Mouse (Mus musculus): Measurements from ENCODE around the gene Mkrn1. TPM values are rescaled to one million over a fixed set of nuclear protein-coding genes. Genes with fewer than 3 reads are reported as not detected.

The Mkrn1 gene
- total and polyA plus RNA-seq, 2 experiments from 2014 or later = 57.5 to 61.1 TPM

- H3K36me3 ChIP-seq (replicated peaks; ENCODE audit: control insufficient read depth, insufficient read depth, low read length) = no peaks in the 10 kb centered on the region
- no peak overlapping the region for H3K4me2 ChIP-seq (ENCODE audit: low read depth, low read length)
- 71% methylated on average over 11 of the region's 11 CpGs for WGBS
- H3K27me3 ChIP-seq (ENCODE audit: control insufficient read depth, insufficient read depth, low read length) = no peaks in the 10 kb centered on the region
- no peak overlapping the region for H3K27ac ChIP-seq (ENCODE audit: low read depth)
- TF ChIP-seq CTCF (IDR thresholded peaks at IDR 0.05; ENCODE audit: low read depth) (no peak), EP300 (IDR thresholded peaks at IDR 0.05; ENCODE audit: low read depth) (no peak)
- no peak for ATAC-seq (ENCODE audit: insufficient read depth, low read depth)
- no peaks in the 10 kb centered on the region for H3K9me3 ChIP-seq (replicated peaks; ENCODE audit: control insufficient read depth, low read length)
- no peaks in the 10 kb centered on the region for H3K4me1 ChIP-seq (ENCODE audit: control insufficient read depth, insufficient read depth)
- no peak overlapping the region for H3K9ac ChIP-seq (replicated peaks; ENCODE audit: low read depth, low read length)
- H3K4me3 ChIP-seq (ENCODE audit: low read depth, low read length) = no peak overlapping the region
- DNase-seq (ENCODE audit: low spot score) = no peak
Observed at GRCm38 (mm10) chr6:39430722-39431121, 10.5 kb upstream of the Mkrn1 start.

GRCm38 (mm10) chr6:39429007-39429788 lies 8.9 kb upstream of the Mkrn1 start:
- no peak overlapping the region for H3K4me3 ChIP-seq (ENCODE audit: low read depth, low read length)
- TF ChIP-seq EP300 (IDR thresholded peaks at IDR 0.05; ENCODE audit: low read depth) = no peak
- TF ChIP-seq CTCF (IDR thresholded peaks at IDR 0.05; ENCODE audit: low read depth) = no peak
- no peaks in the 10 kb centered on the region for H3K36me3 ChIP-seq (replicated peaks; ENCODE audit: control insufficient read depth, insufficient read depth, low read length)
- H3K27ac ChIP-seq (ENCODE audit: low read depth) = no peak overlapping the region
- WGBS = 53% methylated on average over 6 of the region's 6 CpGs
- no peak for DNase-seq (ENCODE audit: low spot score)
- H3K27me3 ChIP-seq (ENCODE audit: control insufficient read depth, insufficient read depth, low read length) = no peaks in the 10 kb centered on the region
- H3K9me3 ChIP-seq (replicated peaks; ENCODE audit: control insufficient read depth, low read length) = no peaks in the 10 kb centered on the region
- H3K9ac ChIP-seq (replicated peaks; ENCODE audit: low read depth, low read length) = no peak overlapping the region
- H3K4me2 ChIP-seq (ENCODE audit: low read depth, low read length) = no peak overlapping the region
- no peaks in the 10 kb centered on the region for H3K4me1 ChIP-seq (ENCODE audit: control insufficient read depth, insufficient read depth)
- ATAC-seq (ENCODE audit: insufficient read depth, low read depth) = no peak

DNA sequence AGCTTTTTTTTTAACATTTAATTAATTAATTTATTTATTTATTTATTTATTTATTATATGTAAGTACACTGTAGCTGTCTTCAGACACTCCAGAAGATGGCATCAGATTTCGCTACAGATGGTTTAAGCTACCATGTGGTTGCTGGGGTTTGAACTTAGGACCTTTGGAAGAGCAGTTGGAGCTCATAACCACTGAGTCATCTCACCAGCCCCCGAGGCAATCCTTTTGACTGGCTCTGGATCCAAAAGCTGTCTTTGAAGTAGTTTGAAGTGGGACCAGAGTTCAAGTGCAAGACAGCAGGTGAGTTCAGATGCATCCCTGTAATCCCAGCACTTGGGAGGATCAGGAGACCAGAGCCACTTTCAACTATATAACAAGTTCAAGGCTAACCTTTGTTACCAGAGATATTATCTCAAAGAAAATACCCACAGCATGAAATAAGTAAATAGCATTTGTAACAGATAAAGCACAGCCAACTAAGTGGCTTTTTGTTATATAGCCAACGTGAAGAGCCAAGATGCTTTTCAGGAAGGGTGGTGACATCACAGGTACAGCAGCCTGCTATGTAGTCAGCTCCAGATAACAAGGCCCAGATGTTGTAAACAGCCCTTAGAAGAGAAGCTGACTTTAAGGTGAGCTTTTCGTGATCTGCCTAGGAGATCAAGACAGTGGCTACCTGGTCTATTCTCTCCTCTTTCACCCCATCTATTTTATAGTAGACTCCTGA lies 7.2 kb upstream of the Mkrn1 start:
- TF ChIP-seq EP300 (IDR thresholded peaks at IDR 0.05; ENCODE audit: low read depth) (no peak), CTCF (IDR thresholded peaks at IDR 0.05; ENCODE audit: low read depth) (no peak)
- 72% methylated on average over 4 of the region's 4 CpGs for WGBS
- no peak for ATAC-seq (ENCODE audit: insufficient read depth, low read depth)

GRCm38 (mm10) chr6:39426725-39427124 lies 6.5 kb upstream of the Mkrn1 start:
- H3K9ac ChIP-seq (replicated peaks; ENCODE audit: low read depth, low read length) = no peak overlapping the region
- 89% methylated on average over 4 of the region's 4 CpGs for WGBS
- H3K9me3 ChIP-seq (replicated peaks; ENCODE audit: control insufficient read depth, low read length) = no peaks in the 10 kb centered on the region
- DNase-seq (ENCODE audit: low spot score) (no peak), ATAC-seq (ENCODE audit: insufficient read depth, low read depth) (no peak)
- H3K4me3 ChIP-seq (ENCODE audit: low read depth, low read length) = no peak overlapping the region
- no peak overlapping the region for H3K27ac ChIP-seq (ENCODE audit: low read depth)
- H3K27me3 ChIP-seq (ENCODE audit: control insufficient read depth, insufficient read depth, low read length) = peaks cover 5% of the 10 kb centered on the region; the same call in 1 of the 2 replicates
- H3K4me1 ChIP-seq (ENCODE audit: control insufficient read depth, insufficient read depth) = no peaks in the 10 kb centered on the region
- H3K4me2 ChIP-seq (ENCODE audit: low read depth, low read length) = no peak overlapping the region
- TF ChIP-seq CTCF (IDR thresholded peaks at IDR 0.05; ENCODE audit: low read depth) (no peak), EP300 (IDR thresholded peaks at IDR 0.05; ENCODE audit: low read depth) (no peak)
- H3K36me3 ChIP-seq (replicated peaks; ENCODE audit: control insufficient read depth, insufficient read depth, low read length) = no peaks in the 10 kb centered on the region

More for the DNA sequence above, 7.2 kb upstream of the Mkrn1 start:
- Histone ChIP-seq H3K4me1 (ENCODE audit: control insufficient read depth, insufficient read depth) (no peaks in the 10 kb centered on the region), H3K27ac (ENCODE audit: low read depth) (no peak overlapping the region), H3K36me3 (replicated peaks; ENCODE audit: control insufficient read depth, insufficient read depth, low read length) (no peaks in the 10 kb centered on the region), H3K4me3 (ENCODE audit: low read depth, low read length) (no peak overlapping the region), H3K9me3 (replicated peaks; ENCODE audit: control insufficient read depth, low read length) (no peaks in the 10 kb centered on the region), H3K4me2 (ENCODE audit: low read depth, low read length) (no peak overlapping the region), H3K27me3 (ENCODE audit: control insufficient read depth, insufficient read depth, low read length) (no peaks in the 10 kb centered on the region), H3K9ac (replicated peaks; ENCODE audit: low read depth, low read length) (no peak overlapping the region)
- DNase-seq (ENCODE audit: low spot score) = no peak

GRCm38 (mm10) chr6:39425181-39425580 lies 4.9 kb upstream of the Mkrn1 start:
- Histone ChIP-seq H3K9ac (replicated peaks; ENCODE audit: low read depth, low read length) (no peak overlapping the region), H3K27ac (ENCODE audit: low read depth) (no peak overlapping the region), H3K4me3 (ENCODE audit: low read depth, low read length) (no peak overlapping the region), H3K4me2 (ENCODE audit: low read depth, low read length) (no peak overlapping the region), H3K27me3 (ENCODE audit: control insufficient read depth, insufficient read depth, low read length) (peaks cover 14% of the 10 kb centered on the region; the same call in 1 of the 2 replicates), H3K9me3 (replicated peaks; ENCODE audit: control insufficient read depth, low read length) (no peaks in the 10 kb centered on the region), H3K4me1 (ENCODE audit: control insufficient read depth, insufficient read depth) (no peaks in the 10 kb centered on the region), H3K36me3 (replicated peaks; ENCODE audit: control insufficient read depth, insufficient read depth, low read length) (no peaks in the 10 kb centered on the region)
- 61% methylated on average over 2 of the region's 2 CpGs for WGBS
- TF ChIP-seq EP300 (IDR thresholded peaks at IDR 0.05; ENCODE audit: low read depth) = no peak
- no peak for TF ChIP-seq CTCF (IDR thresholded peaks at IDR 0.05; ENCODE audit: low read depth)
- ATAC-seq (ENCODE audit: insufficient read depth, low read depth) (no peak), DNase-seq (ENCODE audit: low spot score) (no peak)
